ENCODE assay signal across 8 mouse cellular contexts in genomic region chr3:101161421-101161940, GRCm38 (mm10). TPM values are rescaled to one million over a fixed set of nuclear protein-coding genes. Genes with fewer than 3 reads are reported as not detected.
DNase-seq lines count a peak whose midpoint lies in the region; ATAC-seq lines count a peak whose summit lies in the region.

No protein-coding gene starts in this region.

- peak; percentile 20 for DNase-seq in gastrocnemius, postnatal 14 days
- DNase-seq in gastrocnemius, postnatal 10 days = no peak
- DNase-seq in ZHBTc4 (ENCODE audit: low read depth, low spot score) = peak; percentile 25
- peak; percentile 78 for DNase-seq in hindbrain, embryonic 10.5 days (ENCODE audit: low spot score)
- DNase-seq in urinary bladder, postnatal 10 days (ENCODE audit: low spot score) = no peak

- WGBS in hindbrain, embryonic 10.5 days = 19% methylated on average over 11 of the region's 11 CpGs
- 21% methylated on average over 11 of the region's 11 CpGs for WGBS in midbrain, embryonic 15.5 days

- no peak for ATAC-seq in midbrain, embryonic 15.5 days (replicated peaks)
- ATAC-seq in granulocyte monocyte progenitor cell, adult 5-6 weeks (replicated peaks; ENCODE audit: poor library complexity, severe bottlenecking) = no peak
- no peak for ATAC-seq in monocyte, adult 5-6 weeks (replicated peaks; ENCODE audit: insufficient number of reproducible peaks, low FRiP score, low TSS enrichment, poor library complexity, severe bottlenecking)

- no peaks in the 10 kb centered on the region for H3K27me3 ChIP-seq in hindbrain, embryonic 10.5 days (ENCODE audit: insufficient read depth, poor library complexity, severe bottlenecking)
- no peaks in the 10 kb centered on the region for H3K27me3 ChIP-seq in midbrain, embryonic 15.5 days (replicated peaks)

- H3K9ac ChIP-seq in midbrain, embryonic 15.5 days = no peak overlapping the region

- intact Hi-C loops in gastrocnemius, postnatal 14 days (cut with DNase I; ENCODE audit: low total_unique reads) = loop anchor here (10.0 kb wide), 1 partner anchor 187 kb away; no protein-coding TSS in a partner anchor

- H3K36me3 ChIP-seq in hindbrain, embryonic 10.5 days = no peaks in the 10 kb centered on the region
- H3K36me3 ChIP-seq in midbrain, embryonic 15.5 days (replicated peaks) = no peaks in the 10 kb centered on the region

- H3K4me1 ChIP-seq in hindbrain, embryonic 10.5 days (replicated peaks) = peaks cover 48% of the 10 kb centered on the region
- H3K4me1 ChIP-seq in midbrain, embryonic 15.5 days = peaks cover 19% of the 10 kb centered on the region

- H3K27ac ChIP-seq in hindbrain, embryonic 10.5 days = peak overlapping the region; percentile 85
- H3K27ac ChIP-seq in midbrain, embryonic 15.5 days = peak overlapping the region; percentile 10; the same call in 1 of the 2 replicates

- peaks cover 4% of the 10 kb centered on the region; the same call in 1 of the 2 replicates for H3K9me3 ChIP-seq in hindbrain, embryonic 10.5 days
- no peaks in the 10 kb centered on the region for H3K9me3 ChIP-seq in midbrain, embryonic 15.5 days

- peak overlapping the region; percentile 22; the same call in 1 of the 2 replicates for H3K4me3 ChIP-seq in hindbrain, embryonic 10.5 days
- no peak overlapping the region for H3K4me3 ChIP-seq in midbrain, embryonic 15.5 days

- H3K4me2 ChIP-seq in midbrain, embryonic 15.5 days = peak overlapping the region; percentile 3; the same call in 1 of the 2 replicates

RNA-seq across cellular contexts. Expression of gene Ptgfrn, which starts 51.4 kb away (rescaled TPM):
- total RNA-seq in gastrocnemius, postnatal 14 days (2021) = 10 to 100 TPM; 31.6 to 39.6 TPM
- total RNA-seq in gastrocnemius, postnatal 10 days (2021) = 10 to 100 TPM; 49.3 to 59.3 TPM
- polyA plus RNA-seq in hindbrain, embryonic 10.5 days (2016; fragmentation: Nextera tagmentation; extraction: Ambion mirVana) = 2.0 and 2.1 TPM in 2 replicates
- 2.6 and 2.7 TPM in 2 replicates for polyA plus RNA-seq in midbrain, embryonic 15.5 days (2015; fragmentation: Nextera tagmentation; extraction: Ambion mirVana)
- not detected in 2 replicates for total RNA-seq in granulocyte monocyte progenitor cell, adult 5-6 weeks (2014; fragmentation: Nextera tagmentation)
- 0.17 TPM in 1 of 2 replicates, not detected in the other for total RNA-seq in granulocyte monocyte progenitor cell, adult 5-6 weeks (2017)
- total RNA-seq in monocyte, adult 5-6 weeks (2017) = 0.10 to 0.57 TPM in 2 of 3 replicates, not detected in the other

Comparison
In these comparisons a context has a peak if more than half of its experiments do, and no peak if none do; other contexts are left out.
1. DNase-seq: peak in gastrocnemius, postnatal 14 days (single experiment), ZHBTc4 (single experiment) and hindbrain, embryonic 10.5 days (single experiment); none in gastrocnemius, postnatal 10 days (single experiment) and urinary bladder, postnatal 10 days (single experiment).
2. RNA of gene Ptgfrn, which starts 51.4 kb away (total RNA-seq): 49.3 to 59.3 TPM in gastrocnemius, postnatal 10 days and 31.6 to 39.6 TPM in gastrocnemius, postnatal 14 days; 0.10 to 0.57 TPM in monocyte, adult 5-6 weeks and 0.17 TPM in granulocyte monocyte progenitor cell, adult 5-6 weeks; every median in the first group is over 10 times any median in the second.